Mouse (Mus musculus) thymus, postnatal 25 days (tissue): ENCODE measurements around the gene Zfp568.
"Not testable (repeated sequence)": the region's sequence is repeated elsewhere in the genome, so short reads cannot be mapped to it uniquely, and the experiment has no call there.

Experiments
- DNase-seq: peaks from one replicate; pipeline ENCODE4 v3.0.0; 2022

The Zfp568 gene

DNA sequence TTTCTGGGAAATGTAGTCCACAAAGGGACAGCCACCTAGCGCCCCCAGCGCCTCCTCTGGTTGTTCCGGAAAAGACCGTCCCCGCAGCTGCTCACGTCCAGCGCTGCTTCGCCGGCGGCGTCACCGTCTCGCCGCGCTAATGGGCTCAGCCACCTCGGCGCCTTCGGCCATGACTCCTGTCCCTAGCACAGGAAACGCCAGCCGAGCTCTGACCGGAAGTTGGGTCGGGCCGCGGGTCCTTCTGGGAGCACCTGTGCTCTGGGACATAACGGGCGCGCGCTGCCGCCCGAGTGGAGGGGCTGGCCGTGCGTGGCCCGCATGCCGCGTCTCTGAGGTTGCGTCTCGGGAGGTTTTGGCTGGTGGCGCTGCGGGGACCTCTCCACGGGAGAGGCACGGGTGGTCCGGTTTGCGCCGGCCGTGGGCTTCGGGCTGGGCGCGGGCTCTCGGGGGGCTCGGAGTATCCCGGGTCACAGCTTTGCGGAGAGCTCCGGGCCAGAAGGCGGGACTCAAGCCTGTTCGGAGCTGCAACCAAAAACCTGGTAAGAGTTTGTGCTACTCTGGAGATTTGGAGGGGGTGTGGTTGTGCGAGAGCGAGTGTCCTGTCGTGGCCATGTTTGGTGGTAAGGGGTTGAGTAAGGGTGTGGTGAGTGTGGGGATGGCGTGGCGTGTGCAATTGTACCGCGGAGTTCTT is at the start of gene Zfp568:
Gene Zfp568 (plus strand): TSS at position 266 of the 691 bp plus-strand sequence.
- peak; percentile 83 for DNase-seq

DNA sequence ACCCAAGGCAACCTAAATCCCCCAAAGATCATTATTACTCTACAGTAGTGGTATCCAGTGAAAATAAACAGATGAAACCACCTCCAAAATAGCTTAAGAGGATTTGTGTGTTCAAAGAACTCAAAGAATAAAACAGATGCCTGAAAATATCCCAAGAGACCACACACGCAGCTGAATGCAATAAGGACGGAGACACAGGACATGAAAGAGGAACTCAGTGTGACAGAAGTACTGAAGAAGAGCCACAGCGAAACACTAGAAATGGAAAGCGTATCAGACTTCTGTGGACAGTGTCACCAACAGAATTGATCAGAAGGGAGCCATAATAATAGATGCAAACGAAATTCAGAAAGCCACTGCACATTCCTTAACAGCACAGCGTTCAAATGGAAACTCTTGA is 44.9 kb upstream of the Zfp568 start:
- DNase-seq: no peak

DNA sequence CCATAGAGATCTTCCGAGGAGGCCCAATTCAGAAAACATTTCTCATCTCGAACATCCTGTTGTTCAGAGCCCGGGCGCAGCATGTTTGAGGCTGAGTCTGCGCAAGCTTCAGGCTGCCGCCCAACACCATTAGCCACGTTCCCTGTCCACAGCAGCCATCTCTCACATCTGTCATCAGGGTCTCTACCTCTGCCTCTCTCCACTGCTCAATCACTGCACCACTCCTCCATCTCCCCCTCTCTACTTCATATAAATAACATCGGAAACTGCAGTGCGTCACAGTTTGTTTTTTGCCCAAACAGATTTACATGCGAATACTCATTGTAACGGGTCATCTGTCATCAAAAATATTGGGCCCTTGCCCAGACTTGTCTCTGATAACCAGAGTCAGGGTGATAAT is 42.7 kb upstream of the Zfp568 start:
- no peak for DNase-seq

DNA sequence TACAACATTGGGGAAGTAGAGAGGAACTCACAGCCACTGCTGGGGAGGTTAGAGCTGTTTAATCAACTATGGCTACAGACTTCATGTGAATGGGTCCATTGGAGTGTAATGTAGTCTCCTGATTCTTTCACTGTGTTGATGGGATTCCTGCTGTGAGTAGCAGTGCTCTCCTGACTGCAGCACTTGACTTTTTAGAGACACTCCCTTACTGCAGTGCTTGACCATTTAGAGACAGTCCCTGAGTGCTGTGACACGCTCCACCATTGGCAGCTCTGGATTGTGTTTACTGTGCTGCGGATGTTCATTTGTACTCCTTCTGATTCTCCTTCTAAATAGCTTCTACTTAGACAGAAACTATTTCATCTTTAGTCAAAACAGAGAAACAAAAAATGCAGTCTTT is 41.0 kb upstream of the Zfp568 start:
- no peak for DNase-seq

DNA sequence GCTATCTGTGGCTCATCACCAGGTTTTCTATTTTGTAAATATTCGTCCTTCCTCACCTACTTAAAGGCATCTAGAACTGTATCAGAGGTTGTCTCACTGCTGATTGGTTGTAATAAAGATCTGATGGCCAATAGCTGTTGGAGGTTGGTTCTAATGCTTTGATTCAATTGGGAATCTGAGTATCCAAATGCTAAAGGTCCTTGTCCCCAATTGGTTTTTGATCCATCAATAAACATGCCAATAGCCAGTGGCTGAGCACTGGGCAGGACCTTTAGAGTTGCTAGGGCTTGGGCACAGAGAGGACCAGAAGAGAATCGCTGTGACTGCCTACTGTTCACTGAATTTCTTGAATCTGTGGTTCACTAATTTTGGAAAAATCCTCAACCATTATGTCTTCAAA is 40.0 kb upstream of the Zfp568 start:
- no peak for DNase-seq

DNA sequence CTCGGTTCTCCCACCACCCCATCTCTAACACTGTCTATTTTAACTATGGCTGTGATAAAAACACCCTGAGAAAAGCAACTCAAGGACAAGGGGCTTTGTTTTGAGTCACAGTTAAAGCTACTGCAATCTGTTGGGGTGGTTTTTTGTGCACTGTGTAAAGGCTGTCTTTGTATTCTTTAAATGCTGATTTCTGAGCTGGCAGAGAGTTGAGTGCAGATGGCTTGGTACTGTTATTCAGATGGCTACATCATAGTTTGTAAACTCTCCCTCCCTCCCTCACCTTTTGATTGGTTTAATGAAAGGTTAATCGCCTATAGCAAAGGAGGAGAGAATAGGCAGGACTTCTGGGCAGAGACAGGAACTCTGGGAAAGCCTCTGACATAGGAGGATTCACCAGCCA is 39.6 kb upstream of the Zfp568 start:
- DNase-seq: no peak

DNA sequence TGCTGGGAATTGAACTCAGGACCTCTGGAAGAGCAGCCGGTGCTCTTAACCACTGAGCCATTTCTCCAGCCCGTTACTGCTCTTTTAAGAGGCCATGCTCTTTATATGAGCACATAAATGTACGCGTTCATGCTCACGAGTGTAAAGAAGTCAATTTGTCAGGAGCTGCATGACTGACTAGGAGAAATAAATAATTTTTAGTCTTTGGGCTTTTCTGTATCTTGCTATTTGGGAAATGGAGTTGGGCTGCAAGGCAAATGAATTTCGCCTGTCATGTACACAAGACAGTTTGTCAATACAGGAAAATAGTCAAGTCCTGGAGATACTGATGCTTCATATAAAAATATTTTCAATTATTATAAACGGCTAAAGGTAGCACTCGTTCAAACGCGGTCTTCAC is 30.7 kb upstream of the Zfp568 start:
- DNase-seq: no peak

DNA sequence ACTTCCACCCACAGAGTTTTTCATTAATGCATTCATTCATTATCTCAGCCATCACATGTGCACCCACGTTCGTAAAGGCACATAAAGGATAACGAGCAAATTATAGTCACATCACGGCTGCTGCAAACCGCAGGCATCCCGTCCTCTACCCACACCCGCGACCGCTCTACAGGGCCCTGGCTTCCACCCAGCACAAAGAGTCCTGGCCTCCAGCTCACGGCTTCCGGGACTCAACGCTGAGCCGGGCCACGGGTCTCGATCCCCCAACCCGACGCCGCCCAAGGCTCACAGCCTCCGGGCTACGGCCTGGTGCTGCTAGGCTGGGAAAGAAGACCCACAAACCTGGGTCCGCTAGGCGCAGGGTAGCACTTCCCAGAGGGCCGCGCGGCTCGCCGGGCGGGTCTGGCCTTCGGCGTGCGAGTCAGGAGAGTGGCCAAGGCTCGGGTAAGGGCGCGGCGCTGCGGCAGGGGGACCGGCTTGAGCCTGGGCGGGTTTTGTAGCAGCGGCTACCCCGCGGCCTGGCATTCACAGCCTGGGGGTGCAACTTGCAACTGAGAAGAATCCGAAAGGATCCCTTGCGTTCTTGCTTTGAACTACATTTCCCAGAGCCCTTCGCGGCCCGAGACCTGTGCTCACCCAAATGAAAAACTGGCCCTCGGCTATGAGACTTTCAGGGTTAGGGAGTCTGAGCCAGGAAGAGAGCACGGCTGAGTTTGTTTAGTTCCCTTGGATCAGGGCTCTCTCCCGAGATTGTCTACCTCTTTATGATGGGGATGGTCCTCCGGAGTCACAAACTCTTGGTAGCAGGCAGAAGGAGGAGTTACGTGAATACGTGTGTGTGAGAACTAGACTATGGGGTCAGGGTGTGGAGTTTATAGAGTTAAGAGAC is 30.0 kb upstream of the Zfp568 start, which contains the start of gene Zfp74:
Gene Zfp74 (minus strand): TSS at position 577 of the 889 bp plus-strand sequence.
- DNase-seq: peak; percentile 81

DNA sequence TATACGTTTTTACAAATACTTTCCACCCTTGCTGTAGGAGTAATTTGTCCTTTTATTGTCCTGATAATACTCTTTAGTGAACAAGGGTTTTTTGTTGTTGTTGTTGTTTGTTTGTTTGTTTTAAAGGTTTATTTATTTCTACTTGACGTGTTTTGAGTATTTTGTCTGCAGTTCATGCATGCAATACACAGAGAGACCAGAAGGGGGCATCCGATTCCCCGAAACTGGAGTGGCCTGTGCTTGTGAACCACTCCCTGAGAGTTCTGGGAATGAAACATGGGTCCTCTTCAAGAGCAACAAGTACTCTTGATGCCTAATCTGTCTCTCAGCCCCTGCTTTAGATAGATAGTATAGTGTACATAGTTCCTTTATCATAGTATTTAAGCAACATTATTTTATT is 29.0 kb upstream of the Zfp568 start:
- peak; percentile 47 for DNase-seq

DNA sequence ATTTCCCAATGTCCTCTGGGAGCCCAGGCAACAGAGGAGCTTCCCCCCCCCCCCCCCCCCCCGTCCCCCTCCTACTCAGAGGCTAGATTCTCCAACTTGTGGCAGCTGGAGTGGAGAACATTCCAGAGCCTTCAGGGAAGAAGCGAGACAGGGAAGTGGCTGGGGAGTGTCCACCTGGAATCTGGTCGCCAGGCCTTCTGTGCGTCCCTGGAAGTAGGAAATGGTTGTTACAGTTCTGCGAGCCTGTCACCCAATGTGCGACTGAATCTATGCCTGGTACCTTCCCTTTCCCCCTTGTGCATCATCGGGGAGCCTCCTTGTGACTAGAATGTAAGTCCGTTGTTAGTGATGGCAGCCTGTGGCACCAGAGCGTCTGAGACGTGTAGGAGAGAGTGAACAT is 27.5 kb upstream of the Zfp568 start:
- no peak for DNase-seq

DNA sequence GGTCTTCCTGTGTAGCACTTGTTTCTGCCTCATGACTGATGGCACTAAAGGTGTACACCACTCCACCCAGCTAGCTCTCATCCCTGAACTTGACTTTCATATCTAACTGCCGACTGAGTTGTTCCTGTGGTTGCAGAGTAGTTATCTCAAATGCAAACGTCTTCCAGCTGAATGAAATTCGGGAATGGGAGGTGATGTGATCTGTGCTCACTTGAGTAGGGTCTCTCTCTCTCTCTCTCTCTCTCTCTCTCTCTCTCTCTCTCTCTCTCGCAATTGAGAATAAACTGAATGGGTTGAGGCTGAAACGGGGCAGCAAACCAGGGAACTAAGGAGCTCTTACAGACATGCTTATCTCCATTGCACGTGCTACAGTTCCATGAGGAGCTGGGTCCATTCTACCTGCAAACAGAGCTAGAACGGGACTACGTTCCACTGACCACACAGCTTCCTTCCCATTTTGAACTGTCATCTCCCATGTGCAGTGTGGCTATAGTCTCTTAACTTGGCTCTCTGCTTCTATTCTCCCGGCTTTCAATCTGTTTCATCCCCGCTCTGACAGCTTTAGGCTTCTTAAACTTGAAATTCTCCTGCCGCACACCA is 25.5 kb upstream of the Zfp568 start:
- no peak for DNase-seq

DNA sequence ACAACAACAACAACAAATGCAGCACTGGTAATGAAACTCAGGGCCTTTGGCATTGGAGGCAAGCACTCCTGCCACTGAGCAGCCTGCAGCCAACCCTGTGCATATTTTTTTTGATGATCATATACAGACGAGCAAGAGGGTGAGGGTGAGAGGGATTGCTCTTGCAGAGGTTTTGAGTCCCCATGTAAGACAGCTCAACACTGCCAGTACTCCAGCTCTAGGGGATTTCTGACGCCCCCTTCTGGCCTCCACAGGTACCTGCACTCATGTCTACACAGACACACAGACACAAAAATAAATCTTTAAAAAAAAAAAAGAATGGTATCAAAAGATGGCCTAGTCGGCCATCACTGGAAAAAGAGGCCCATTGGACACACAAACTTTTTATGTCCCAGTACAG is 24.8 kb upstream of the Zfp568 start:
- no peak for DNase-seq

DNA sequence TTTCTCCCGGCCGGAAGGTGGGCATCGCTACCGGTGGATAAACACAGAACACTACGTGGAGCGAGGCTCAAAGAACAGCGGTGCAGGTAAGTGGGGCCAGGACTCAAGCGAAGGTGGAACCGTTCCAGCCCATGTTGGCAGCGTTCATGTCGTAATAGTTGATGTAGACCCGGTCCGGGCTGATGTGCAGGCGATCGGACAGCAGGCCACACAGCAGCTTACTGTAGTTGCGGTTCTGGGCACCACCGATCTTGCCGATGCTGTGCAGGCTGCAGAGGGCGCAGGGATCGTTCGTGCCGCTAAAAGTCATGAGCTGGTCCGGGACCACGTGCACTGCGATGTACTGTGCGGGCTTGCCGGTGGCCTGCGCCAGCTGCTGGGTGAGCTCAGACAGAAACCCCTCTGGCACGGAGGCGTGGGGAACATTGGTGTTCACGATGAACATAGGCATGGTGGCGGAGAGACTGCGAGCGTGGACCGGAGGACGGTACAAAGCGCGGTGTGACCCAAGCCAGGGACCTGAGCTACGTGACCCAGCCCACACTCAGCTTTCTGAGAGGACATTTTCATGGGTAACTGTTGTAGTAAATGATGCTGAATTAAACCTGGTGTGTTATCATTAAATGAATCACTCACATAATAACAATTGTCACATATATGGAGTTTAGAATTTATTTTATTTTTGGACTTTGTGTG is 18.5 kb upstream of the Zfp568 start:
- not testable (repeated sequence) for DNase-seq

DNA sequence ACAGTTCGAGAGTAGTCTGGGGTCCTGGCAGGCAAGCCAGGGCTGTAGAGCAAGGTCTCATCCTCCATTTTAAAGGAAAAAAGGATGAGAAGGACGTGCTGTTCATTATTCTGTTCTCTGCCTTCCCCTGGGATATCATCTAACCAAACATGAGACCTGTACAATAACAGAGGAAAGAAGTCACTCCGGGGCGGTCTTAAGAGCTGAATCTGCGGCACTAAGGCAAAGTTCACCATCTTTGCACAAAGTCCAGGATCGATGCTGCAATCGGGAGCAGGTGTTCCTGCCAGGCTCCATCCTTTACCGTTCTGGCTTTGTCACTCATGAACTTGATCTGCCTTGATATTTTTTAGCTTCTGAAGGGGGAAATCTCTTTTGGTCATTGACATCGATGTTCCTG is 13.1 kb upstream of the Zfp568 start:
- no peak for DNase-seq

DNA sequence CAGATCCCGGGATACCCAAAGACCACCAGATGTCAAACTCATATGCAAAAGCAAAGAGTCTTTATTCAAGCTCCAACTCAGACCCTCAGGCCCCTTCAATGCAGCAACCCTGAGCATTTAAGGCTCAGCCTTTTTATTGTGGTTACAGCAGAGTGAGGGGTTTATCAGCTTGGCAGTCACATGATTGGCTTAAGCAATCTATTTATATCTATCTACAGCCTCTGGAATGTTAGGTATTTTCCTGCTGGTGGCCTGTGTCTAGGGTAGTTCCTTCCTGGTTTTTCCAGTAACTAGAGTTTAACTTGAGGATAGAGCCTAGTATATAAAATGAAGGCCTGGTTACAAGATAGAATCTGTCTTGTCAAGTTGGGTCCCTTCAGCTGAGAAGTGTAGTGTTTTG is 3.0 kb upstream of the Zfp568 start:
- DNase-seq: no peak

DNA sequence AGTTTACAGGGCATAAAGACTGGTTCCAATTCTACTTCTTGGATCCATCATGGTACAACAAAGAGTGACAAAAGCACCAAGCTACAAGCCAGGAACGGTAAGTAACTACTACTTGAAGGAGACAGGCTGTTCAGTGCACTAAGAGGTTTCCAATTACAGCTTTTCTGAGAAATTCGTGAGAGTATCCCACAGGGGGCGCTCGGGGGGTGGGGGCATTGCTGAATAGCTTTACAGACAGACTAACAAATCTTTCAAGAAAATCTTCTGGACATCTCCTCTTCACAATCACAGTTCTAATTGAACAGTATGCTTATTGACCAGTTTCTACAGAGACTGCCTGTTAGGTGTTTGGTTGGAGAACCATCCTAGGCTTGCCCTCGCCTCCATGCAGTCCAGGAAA is 2.3 kb upstream of the Zfp568 start:
- peak; percentile 4 for DNase-seq

DNA sequence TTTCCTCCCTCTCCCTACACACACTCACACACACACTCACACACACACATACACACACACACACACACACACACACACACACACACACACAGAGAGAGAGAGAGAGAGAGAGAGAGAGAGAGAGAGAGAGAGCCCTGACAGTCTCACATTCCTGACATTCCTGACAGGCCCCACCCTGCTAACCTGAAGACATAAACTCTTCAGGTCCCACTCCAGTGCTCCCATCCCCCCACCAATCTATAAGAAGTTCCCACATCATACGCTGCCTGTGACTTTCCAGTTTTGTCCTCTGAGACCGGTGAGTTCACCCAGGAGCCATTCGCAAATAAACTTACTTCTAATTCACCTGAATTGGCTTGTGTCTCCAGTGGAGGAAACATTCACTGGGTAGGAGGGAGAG is 1.9 kb upstream of the Zfp568 start:
- DNase-seq: no peak

DNA sequence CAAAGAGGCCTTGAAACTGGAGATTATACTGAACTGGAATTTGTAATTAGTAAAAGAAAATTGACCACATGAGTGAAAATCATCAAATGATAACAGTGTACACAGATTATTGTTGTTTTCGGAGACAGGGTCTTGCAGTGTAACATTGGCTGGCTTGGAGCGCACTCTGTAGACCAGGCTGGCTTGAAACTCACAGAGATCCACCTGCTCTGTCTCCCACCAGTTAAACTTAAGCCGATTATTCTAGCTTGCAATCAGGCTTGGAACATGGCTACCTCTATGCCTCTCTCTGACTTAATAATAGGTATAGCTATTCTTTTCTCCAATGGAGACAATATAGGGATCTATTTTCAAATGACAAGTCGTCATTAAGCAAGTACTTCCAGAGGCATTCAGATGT is 1.4 kb upstream of the Zfp568 start:
- DNase-seq: no peak

DNA sequence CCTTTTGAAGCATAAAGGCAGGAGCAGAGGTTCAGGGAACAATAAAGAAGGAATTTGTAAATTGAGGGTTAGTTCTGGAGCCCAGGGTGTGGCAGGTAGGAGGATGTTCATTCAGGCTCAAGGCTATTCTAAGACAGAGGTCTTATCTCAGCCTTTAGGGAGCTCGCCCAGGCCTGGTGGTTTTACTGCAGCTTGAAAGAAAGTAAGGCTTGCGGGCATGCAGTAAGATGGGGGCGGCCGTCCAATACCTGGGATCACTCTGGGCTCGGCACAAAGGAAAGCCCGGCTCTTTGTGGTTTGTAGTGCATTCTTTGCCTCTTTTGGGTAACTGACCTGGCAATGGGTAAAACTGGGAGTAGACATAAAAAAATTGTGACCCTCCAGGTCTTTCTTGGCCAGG is 824 bp upstream of the Zfp568 start:
- DNase-seq: peak; percentile 1

DNA sequence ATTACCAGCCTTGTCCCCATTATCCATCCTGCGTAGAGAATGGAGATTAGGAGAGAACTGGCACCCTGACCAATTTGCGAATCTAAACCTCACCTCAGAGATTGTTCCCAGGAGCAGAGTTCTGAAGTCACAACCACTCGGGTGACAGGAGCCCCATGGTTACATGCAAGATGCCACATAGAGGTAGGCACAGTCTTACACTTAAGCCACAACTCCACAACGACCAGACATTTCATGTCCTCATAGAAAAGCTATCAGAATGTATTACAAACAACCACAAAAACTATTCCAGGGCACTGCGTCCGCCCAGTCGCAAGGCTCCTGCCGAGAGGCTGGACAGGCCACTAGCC is 440 bp upstream of the Zfp568 start:
- no peak for DNase-seq

DNA sequence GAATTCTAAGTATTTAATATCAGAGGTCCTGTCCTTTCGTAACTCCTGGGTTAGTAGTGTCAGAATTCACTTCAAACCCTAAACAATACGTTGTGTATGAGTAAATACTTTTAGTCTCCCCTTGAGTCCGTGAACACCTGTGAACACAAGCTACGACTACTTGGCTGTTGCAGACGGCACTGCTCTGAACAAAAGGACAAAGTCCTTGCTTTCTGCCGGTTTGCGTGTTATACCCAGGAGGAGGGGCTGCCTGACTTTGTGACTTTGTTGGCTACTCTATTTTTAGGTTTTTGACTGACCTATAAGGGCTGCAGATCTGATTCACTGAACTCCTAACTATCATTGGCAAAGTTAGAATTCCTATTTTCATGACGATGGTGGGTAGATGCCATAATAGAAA is 2.3 kb downstream of the Zfp568 start:
- DNase-seq: no peak

DNA sequence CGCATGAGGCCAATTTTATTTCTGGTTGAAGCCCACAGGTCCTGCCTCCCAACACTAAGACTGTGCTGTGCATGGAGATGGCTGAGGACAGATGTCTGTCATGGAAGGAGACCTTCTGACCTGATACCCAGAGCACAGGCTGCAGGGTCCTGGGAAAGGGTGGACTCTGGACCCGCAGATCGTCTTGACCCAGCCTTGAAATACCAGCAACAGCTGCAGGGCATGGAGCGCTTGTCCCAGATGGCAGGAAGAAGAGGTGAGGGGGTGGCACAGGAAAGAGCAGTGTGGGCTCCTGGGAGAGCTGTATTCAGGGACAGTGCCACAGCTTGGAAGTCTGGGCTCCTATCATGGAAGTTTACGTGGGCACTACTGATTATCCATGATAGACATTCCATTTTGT is 3.8 kb downstream of the Zfp568 start:
- no peak for DNase-seq

DNA sequence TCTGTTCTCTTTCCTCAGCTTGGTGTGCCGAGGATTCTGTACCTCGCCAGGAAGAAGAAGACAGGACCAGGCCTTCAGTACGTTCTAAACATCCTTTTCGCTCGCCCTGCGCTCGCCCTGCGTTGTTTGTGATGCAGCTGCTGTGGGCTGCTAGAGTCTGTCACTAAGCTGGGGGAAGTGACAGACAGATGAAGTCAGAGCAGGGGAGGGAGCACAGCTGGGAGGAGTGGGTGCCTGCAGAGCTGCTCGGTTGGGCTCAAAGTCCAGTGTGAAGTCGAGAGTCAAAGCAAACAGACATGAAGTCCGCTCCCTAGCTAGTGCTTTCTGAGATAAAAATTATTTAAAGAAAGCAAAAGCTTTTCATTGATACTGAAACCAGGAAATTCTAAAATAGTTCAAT is 5.3 kb downstream of the Zfp568 start:
- no peak for DNase-seq

DNA sequence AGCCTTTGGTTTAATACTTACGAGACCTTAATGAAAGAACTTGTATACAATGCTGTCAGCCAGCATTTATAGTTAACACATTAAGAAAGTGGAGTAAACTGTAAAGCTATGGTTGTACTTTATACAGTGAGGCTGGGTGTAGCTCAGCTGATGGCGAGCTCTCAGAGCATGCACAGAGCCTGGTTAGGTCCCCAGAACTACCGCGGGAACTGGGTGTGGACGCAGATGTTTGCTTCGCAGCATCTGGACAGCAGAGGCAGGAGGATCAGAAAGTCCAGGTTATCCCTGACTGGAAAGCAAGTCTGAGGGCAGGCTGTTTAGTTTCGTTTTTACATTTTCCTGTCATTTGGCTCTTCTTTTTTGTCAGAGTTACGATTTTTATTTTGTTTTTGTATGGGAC is 8.9 kb downstream of the Zfp568 start:
- no peak for DNase-seq
